Comparison of ENCODE assay signal across 8 mouse cellular contexts in the genomic region with DNA sequence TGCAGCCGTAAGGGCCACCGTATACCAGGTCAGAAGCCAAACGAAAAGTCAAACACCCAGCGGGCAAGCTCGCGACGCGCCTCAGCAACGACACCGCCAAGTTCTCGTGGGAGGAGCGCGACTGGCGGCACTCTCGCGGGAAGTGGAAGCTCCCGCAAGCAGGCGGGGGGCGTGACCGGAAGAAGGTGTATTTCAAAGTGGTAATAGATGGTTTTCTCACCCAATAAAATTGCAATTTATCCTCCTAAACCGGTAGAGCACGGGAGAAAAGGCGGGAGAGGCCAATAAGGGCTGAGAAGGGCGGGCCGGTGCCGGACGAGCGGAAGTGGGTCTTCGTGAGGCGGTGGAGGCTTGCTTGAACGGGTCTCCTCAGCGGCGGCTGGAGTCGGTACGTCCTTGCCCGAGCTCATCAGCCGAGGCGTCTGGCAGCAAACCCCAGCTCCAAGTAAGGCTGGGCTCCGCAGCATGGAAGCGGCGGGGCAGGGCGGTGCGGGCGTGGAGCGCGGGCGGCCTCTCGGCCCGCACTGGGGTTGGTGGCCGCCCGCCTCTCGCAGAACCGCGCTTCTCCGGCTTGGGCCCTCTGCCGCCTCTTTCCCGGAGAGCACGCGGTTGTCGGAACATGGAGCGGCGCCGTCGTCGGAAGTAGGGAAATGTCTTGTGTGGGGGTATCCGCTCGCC. TPM values are rescaled to one million over a fixed set of nuclear protein-coding genes. Genes with fewer than 3 reads are reported as not detected.
DNase-seq lines count a peak whose midpoint lies in the region; ATAC-seq and TF ChIP-seq lines count a peak whose summit lies in the region.

Gene Rnf4 (plus strand): TSS at position 193 of the 678 bp plus-strand sequence.

- no peaks in the 10 kb centered on the region for H3K9me3 ChIP-seq in hindbrain, embryonic 13.5 days

- no peaks in the 10 kb centered on the region for H3K27me3 ChIP-seq in Patski
- no peaks in the 10 kb centered on the region for H3K27me3 ChIP-seq in hindbrain, embryonic 13.5 days

- no peaks in the 10 kb centered on the region for H3K36me3 ChIP-seq in hindbrain, embryonic 13.5 days

- under 1% methylated on average over 66 of the region's 67 CpGs for WGBS in hindbrain, embryonic 13.5 days

- POLR2A ChIA-PET in Patski (lab: Charles Lee): interaction anchor here (0.8 to 1.8 kb wide), 4 partner anchors 9 to 13 kb away, joined by 3 to 10 read pairs (median 4); no protein-coding TSS in a partner anchor

- peaks cover 28% of the 10 kb centered on the region for H3K4me1 ChIP-seq in hindbrain, embryonic 13.5 days (replicated peaks)

- in situ Hi-C loops in Patski (cut with MboI; ENCODE audit: low pct_unique_long_range_greater_than_20kb): no loop called here

- TF ChIP-seq CTCF in Patski (IDR thresholded peaks at IDR 0.05): no peak

- DNase-seq in Patski (ENCODE audit: low read depth, low spot score): peak; percentile 93
- DNase-seq in cerebellum, postnatal 14 days: peak; percentile 99
- peak; percentile 97 for DNase-seq in frontal cortex, postnatal 14 days (ENCODE audit: low spot score in 2 of 2)
- DNase-seq in layer of hippocampus, postnatal 25 days (ENCODE audit: extremely low spot score in 1 of 2, low spot score in 1 of 2): peak; percentile 88 to 93
- DNase-seq in lung, postnatal 25 days (ENCODE audit: low spot score): peak; percentile 99
- peak; percentile 99 for DNase-seq in retina, embryonic 14.5 days (ENCODE audit: low spot score)
- peak; percentile 99 for DNase-seq in thymus, postnatal 4 days

- peak within 1 kb of the TSS; percentile 95 for H3K27ac ChIP-seq in hindbrain, embryonic 13.5 days

- peak within 1 kb of the TSS; percentile 98 for H3K9ac ChIP-seq in hindbrain, embryonic 13.5 days

- peak within 1 kb of the TSS; percentile 98 for H3K4me3 ChIP-seq in hindbrain, embryonic 13.5 days

- ATAC-seq in Patski: peak; percentile 94
- peak; percentile 99 for ATAC-seq in hindbrain, embryonic 13.5 days (ENCODE audit: low FRiP score)

- CTCF ChIA-PET in Patski (lab: Charles Lee): no interaction called here

- H3K4me2 ChIP-seq in hindbrain, embryonic 13.5 days: peak within 1 kb of the TSS; percentile 92

RNA-seq across cellular contexts. Expression of gene Rnf4, which starts in this region (rescaled TPM):
- 128 TPM for polyA plus RNA-seq in Patski (2021)
- 131 and 140 TPM in 2 replicates for polyA plus RNA-seq in hindbrain, embryonic 13.5 days (2015; fragmentation: Nextera tagmentation; extraction: Ambion mirVana)
- 10 to 100 TPM; 74.7 to 80.3 TPM for total RNA-seq in layer of hippocampus, postnatal 25 days (2021)

Comparison
In these comparisons a context has a peak if more than half of its experiments do, and no peak if none do; other contexts are left out.
1. Peak in every context shown above with its lines: DNase-seq, ATAC-seq, H3K4me3 ChIP-seq and H3K27ac ChIP-seq.